Mouse (Mus musculus): Measurements from ENCODE around the gene Lrrc75b. TPM values are rescaled to one million over a fixed set of nuclear protein-coding genes. Genes with fewer than 3 reads are reported as not detected.

Lrrc75b gene
- total RNA-seq, 2 experiments from 2014 or later: 10.3 to 12.9 TPM

DNA sequence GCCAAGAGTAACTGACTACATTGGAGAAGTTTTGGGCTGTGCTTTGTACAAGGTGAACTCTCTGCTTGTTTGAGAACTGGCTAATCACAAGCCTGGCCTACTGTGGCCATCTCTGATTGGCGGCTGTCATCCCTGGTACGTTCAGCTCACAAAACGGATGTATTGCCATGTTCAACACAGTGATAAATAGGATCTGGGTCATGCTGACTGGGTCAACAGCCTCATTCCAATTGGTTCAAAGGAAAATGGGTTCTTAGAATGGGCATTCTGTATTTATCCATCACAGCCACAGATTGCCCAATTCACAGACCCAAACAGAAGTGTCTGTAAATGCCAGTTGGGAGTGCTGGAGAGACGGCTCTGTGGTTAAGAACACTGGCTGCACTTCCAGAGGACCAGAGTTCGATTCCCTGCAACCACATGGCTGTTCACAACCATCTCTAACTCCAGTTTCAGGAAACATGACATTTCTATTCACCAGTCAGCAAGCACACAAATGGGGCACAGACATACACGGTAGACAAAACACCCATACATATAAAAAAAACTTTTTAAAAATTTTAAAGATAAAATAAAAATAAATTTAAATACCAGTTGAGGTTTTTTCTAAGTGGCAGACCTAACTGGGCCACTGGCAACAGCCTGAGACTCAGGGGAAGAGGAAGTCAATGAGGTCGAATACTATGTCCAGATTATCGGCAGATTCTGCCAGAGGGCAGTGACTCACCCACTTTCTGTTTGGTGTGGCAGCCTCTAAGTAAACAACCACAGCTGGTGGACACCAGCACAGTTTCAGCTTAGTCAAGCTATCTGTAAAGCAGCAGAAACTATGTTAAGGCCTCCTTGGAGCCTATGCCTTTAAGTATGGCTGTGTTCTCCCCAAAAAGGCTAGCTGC is 55.6 kb downstream of the Lrrc75b start:
- no peak for DNase-seq (ENCODE audit: low spot score in 2 of 2)

DNA sequence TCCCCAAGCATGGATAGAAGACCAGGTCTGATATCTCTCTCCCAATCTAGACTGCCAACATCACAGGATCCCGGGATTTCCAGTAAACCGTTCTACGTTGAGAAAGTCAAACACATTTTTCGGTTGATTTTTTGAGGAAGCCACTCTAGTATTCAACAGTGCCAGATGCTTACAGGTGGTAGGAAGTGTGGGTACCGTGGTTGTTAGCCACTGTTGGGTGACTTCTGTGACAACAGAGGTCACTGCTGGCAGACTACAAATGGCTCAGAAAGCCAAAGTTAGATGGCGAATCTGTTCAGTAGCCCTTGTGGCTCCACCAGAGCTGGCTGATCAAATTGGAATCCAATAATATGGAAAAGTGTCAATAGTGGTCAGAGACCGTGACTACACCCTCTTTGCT is 56.4 kb downstream of the Lrrc75b start:
- no peak for DNase-seq (ENCODE audit: low spot score in 2 of 2)

DNA sequence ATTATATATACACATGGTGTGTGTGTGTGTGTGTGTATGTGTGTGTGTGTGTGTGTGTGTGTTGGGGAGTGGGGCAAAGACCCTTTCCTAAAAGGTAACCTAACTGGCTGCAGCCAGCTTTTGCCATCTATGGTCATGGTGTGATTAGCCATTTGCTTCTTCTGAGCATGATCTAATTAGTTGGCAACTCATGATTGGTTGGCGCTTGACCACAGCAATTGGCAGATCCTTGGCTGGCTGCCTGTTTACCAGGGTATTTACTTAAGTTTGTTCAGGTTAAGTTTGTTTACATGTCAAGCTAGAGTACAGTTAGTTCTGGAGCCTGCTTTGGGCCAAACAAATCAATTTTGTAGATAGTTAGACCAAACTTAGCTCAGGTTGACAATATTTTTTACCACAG is 58.5 kb downstream of the Lrrc75b start:
- DNase-seq (ENCODE audit: low spot score in 2 of 2): no peak

DNA sequence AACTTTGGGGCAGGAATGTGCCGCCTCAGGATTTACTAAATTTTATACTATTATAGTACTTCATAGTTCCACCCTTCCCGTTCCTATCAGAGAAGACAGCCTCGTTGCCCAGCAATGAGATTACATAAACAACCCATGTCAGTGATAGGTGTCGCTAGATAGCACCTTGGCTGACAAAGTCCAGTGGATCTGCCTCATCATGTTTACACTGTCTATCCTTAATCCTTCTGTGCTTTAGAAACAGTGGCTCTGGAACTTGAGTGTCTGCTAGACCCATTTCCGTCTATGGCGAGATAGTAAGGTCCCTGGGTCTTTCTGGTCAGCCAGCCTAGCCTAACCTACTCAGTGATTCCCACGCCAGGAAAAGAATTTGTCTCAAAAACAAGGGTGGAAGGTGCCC is 59.8 kb downstream of the Lrrc75b start:
- no peak for DNase-seq (ENCODE audit: low spot score in 2 of 2)

Other genes starting within 250 kb of the Lrrc75b start
- 1 to 10 TPM; 1.7 to 1.8 TPM for gene Adora2a, start 243.5 kb downstream of the Lrrc75b start, total RNA-seq (2021)
- gene Upb1, start 159.2 kb downstream of the Lrrc75b start, total RNA-seq (2021): under 1 TPM in 1 of 2 experiments, not detected in 1; 0.48 TPM
- gene Snrpd3, start 42.8 kb downstream of the Lrrc75b start, total RNA-seq (2021): 10 to 100 TPM; 63.1 to 67.3 TPM
- 10 to 100 TPM; 12.8 TPM for gene Gucd1, start 42.4 kb downstream of the Lrrc75b start, total RNA-seq (2021)
- gene Ggt1, start 1.3 kb upstream of the Lrrc75b start, total RNA-seq (2021): 1 to 10 TPM; 2.6 to 2.8 TPM
- gene Ggt5, start 29.0 kb upstream of the Lrrc75b start, total RNA-seq (2021): 1 to 10 TPM; 1.6 to 2.1 TPM
- gene Susd2, start 83.7 kb upstream of the Lrrc75b start, total RNA-seq (2021): 1 to 10 TPM; 1.9 to 2.4 TPM
- 10 to 100 TPM; 56.4 to 66.3 TPM for gene Cabin1, start 204.0 kb upstream of the Lrrc75b start, total RNA-seq (2021)
- gene Ddt, start 213.1 kb upstream of the Lrrc75b start, total RNA-seq (2021): 10 to 100 TPM; 50.6 to 58.3 TPM
- gene Gm20441, start 220.6 kb upstream of the Lrrc75b start, total RNA-seq (2021): not detected
- 1 to 10 TPM; 3.7 to 5.6 TPM for gene Gstt3, start 221.1 kb upstream of the Lrrc75b start, total RNA-seq (2021)
- gene Gstt1, start 238.3 kb upstream of the Lrrc75b start, total RNA-seq (2021): 10 to 100 TPM; 10.2 to 10.3 TPM

Data from layer of hippocampus, adult 18-20 months (tissue).